Mouse (Mus musculus) MEL (cell line): ENCODE results near the gene Rnf157. TPM values are rescaled to one million over a fixed set of nuclear protein-coding genes. Genes with fewer than 3 reads are reported as not detected.

ENCODE experiments used
- DNase-seq: peaks from one replicate; pipeline ENCODE4 v3.0.0; 2011; ENCODE audit warnings: low read depth, low spot score
- H3K27ac ChIP-seq: 2 replicates; pipeline ENCODE4 v1.5.1; 2012; ENCODE audit warnings: low read depth, mild to moderate bottlenecking, control low read depth, low read length, moderate library complexity; ENCODE audit not compliant: control insufficient read depth
- H3K27me3 ChIP-seq, 2 experiments: fragments of 150-350 bp in 1 of 2; sonication (generic) in 1 of 2; 2 replicates each; pipeline ENCODE4 v1.6.1; 2012; ENCODE audit warnings: low read length in 2 of 2, mild to moderate bottlenecking in 2 of 2, improper control_type of control experiment in 1 of 2, moderate library complexity in 1 of 2; ENCODE audit not compliant: insufficient read depth in 2 of 2, control insufficient read depth in 1 of 2
- H3K36me3 ChIP-seq, 2 experiments: 2 replicates each; pipeline ENCODE4 v1.6.1; 2012 to 2014; ENCODE audit warnings: low read length in 2 of 2, improper control_type of control experiment in 1 of 2, inconsistent platforms in 1 of 2, mild to moderate bottlenecking in 1 of 2; ENCODE audit not compliant: insufficient read depth in 2 of 2, control insufficient read depth in 1 of 2
- H3K4me1 ChIP-seq, 2 experiments: fragments of 150-350 bp in 1 of 2; sonication (generic) in 1 of 2; 2 replicates each; pipeline ENCODE4 v1.6.1; 2012; ENCODE audit warnings: low read length in 2 of 2, improper control_type of control experiment in 1 of 2, mild to moderate bottlenecking in 1 of 2; ENCODE audit not compliant: insufficient read depth in 2 of 2, control insufficient read depth in 1 of 2
- H3K4me3 ChIP-seq, 2 experiments: fragments of 150-350 bp in 1 of 2; sonication (generic) in 1 of 2; 2 replicates each; pipeline ENCODE4 v1.5.1; 2012; ENCODE audit warnings: low read depth in 2 of 2, low read length in 2 of 2, mild to moderate bottlenecking in 2 of 2, moderate library complexity in 2 of 2, control low read depth in 1 of 2, improper control_type of control experiment in 1 of 2; ENCODE audit not compliant: control insufficient read depth in 1 of 2, insufficient read depth in 1 of 2
- H3K79me2 ChIP-seq: 2 replicates; pipeline ENCODE4 v1.6.1; 2012; ENCODE audit warnings: mild to moderate bottlenecking, low read length, moderate library complexity; ENCODE audit not compliant: control insufficient read depth, poor library complexity, insufficient read depth
- H3K9ac ChIP-seq: 2 replicates; pipeline ENCODE4 v1.6.1; 2012; ENCODE audit warnings: low read depth, mild to moderate bottlenecking, control low read depth, low read length, moderate library complexity; ENCODE audit not compliant: control insufficient read depth, poor library complexity, severe bottlenecking
- H3K9me3 ChIP-seq: fragments of 150-350 bp; sonication (generic); replicated peaks from 2 replicates; pipeline ENCODE4 v1.6.1; 2012; ENCODE audit warnings: mild to moderate bottlenecking, low read length, improper control_type of control experiment, moderate library complexity; ENCODE audit not compliant: insufficient read depth
- ELF1 ChIP-seq: IDR thresholded peaks from 2 replicates; pipeline ENCODE4 v1.6.1; 2014; ENCODE audit warnings: low read depth, mild to moderate bottlenecking, inconsistent platforms, low read length, improper control_type of control experiment, moderate library complexity
- EP300 ChIP-seq, 2 experiments: IDR thresholded peaks; 2 replicates each; pipeline ENCODE4 v1.6.1; 2011; ENCODE audit warnings: improper control_type of control experiment in 2 of 2, low read length in 2 of 2, low read depth in 1 of 2, mild to moderate bottlenecking in 1 of 2
- HCFC1 ChIP-seq: IDR thresholded peaks from 2 replicates; pipeline ENCODE4 v1.6.1; 2012; ENCODE audit warnings: low read depth, mild to moderate bottlenecking, inconsistent platforms, low read length, improper control_type of control experiment, moderate library complexity
- JUND ChIP-seq: IDR thresholded peaks from 2 replicates; pipeline ENCODE4 v1.6.1; 2011; ENCODE audit warnings: low read depth, mild to moderate bottlenecking, improper control_type of control experiment, low read length
- KAT2A ChIP-seq: conservative IDR thresholded peaks from 2 replicates; pipeline ENCODE4 v1.6.1; 2012; ENCODE audit warnings: low read depth, low read length, improper control_type of control experiment, inconsistent platforms
- MAFK ChIP-seq: IDR thresholded peaks from 2 replicates; pipeline ENCODE4 v1.6.1; 2011; ENCODE audit warnings: low read depth, mild to moderate bottlenecking, low read length, improper control_type of control experiment, borderline replicate concordance
- MAX ChIP-seq: IDR thresholded peaks from 2 replicates; pipeline ENCODE4 v1.6.1; 2011; ENCODE audit warnings: low read length, improper control_type of control experiment
- MEF2A ChIP-seq: IDR thresholded peaks from 2 replicates; pipeline ENCODE4 v1.6.1; 2014; ENCODE audit warnings: low read depth, mild to moderate bottlenecking, inconsistent platforms, low read length, improper control_type of control experiment; ENCODE audit not compliant: poor library complexity, insufficient replicate concordance, severe bottlenecking; ENCODE audit errors: extremely low read depth
- MXI1 ChIP-seq: IDR thresholded peaks from 2 replicates; pipeline ENCODE4 v1.6.1; 2011; ENCODE audit warnings: mild to moderate bottlenecking, low read depth, low read length, improper control_type of control experiment
- POLR2A ChIP-seq, 2 experiments: IDR thresholded peaks; 2 replicates each; pipeline ENCODE4 v1.6.1; 2011 to 2012; ENCODE audit warnings: low read length in 2 of 2, mild to moderate bottlenecking in 2 of 2, control low read depth in 1 of 2, improper control_type of control experiment in 1 of 2, low read depth in 1 of 2, moderate library complexity in 1 of 2; ENCODE audit not compliant: control insufficient read depth in 1 of 2, insufficient read depth in 1 of 2, poor library complexity in 1 of 2
- POLR2AphosphoS2 ChIP-seq: IDR thresholded peaks from 2 replicates; pipeline ENCODE4 v1.6.1; 2011; ENCODE audit warnings: low read length, improper control_type of control experiment
- RCOR1 ChIP-seq: IDR thresholded peaks from 2 replicates; pipeline ENCODE4 v1.6.1; 2012; ENCODE audit warnings: low read depth, mild to moderate bottlenecking, inconsistent platforms, low read length, improper control_type of control experiment
- SIN3A ChIP-seq: IDR thresholded peaks from 2 replicates; pipeline ENCODE4 v1.6.1; 2012; ENCODE audit warnings: low read length, improper control_type of control experiment, inconsistent platforms
- SMC3 ChIP-seq: IDR thresholded peaks from 2 replicates; pipeline ENCODE4 v1.6.1; 2011; ENCODE audit warnings: low read depth, low read length, improper control_type of control experiment
- TAL1 ChIP-seq: IDR thresholded peaks from 2 replicates; pipeline ENCODE4 v1.6.1; 2012; ENCODE audit warnings: mild to moderate bottlenecking, inconsistent platforms, low read length, moderate library complexity, mixed read lengths
- TCF12 ChIP-seq: IDR thresholded peaks from 2 replicates; pipeline ENCODE4 v1.6.1; 2014; ENCODE audit warnings: low read depth, mild to moderate bottlenecking, inconsistent platforms, low read length, improper control_type of control experiment, moderate library complexity
- UBTF ChIP-seq: IDR thresholded peaks from 2 replicates; pipeline ENCODE4 v1.6.1; 2012; ENCODE audit warnings: low read depth, mild to moderate bottlenecking, inconsistent platforms, low read length, improper control_type of control experiment, moderate library complexity, borderline replicate concordance; ENCODE audit not compliant: insufficient read depth
- USF2 ChIP-seq, 2 experiments: IDR thresholded peaks; 2 replicates each; pipeline ENCODE4 v1.6.1; 2011 to 2012; ENCODE audit warnings: improper control_type of control experiment in 2 of 2, low read length in 2 of 2, borderline replicate concordance in 1 of 2, inconsistent platforms in 1 of 2, low read depth in 1 of 2, mild to moderate bottlenecking in 1 of 2; ENCODE audit not compliant: insufficient read depth in 1 of 2
- ZC3H11A ChIP-seq: IDR thresholded peaks from 2 replicates; pipeline ENCODE4 v1.6.1; 2012; ENCODE audit warnings: low read depth, mild to moderate bottlenecking, inconsistent platforms, low read length, improper control_type of control experiment
- ZKSCAN1 ChIP-seq: IDR thresholded peaks from 2 replicates; pipeline ENCODE4 v1.6.1; 2012; ENCODE audit warnings: low read depth, mild to moderate bottlenecking, inconsistent platforms, low read length, improper control_type of control experiment, moderate library complexity
- ZMIZ1 ChIP-seq: IDR thresholded peaks from 2 replicates; pipeline ENCODE4 v1.6.1; 2012; ENCODE audit warnings: low read depth, mild to moderate bottlenecking, inconsistent platforms, low read length, improper control_type of control experiment, moderate library complexity
- polyA plus RNA-seq, 2 experiments: library from polyadenylated mRNA; stranded (reverse) in 1 of 2; unstranded in 1 of 2; fragments of >175 nt in 1 of 2; fragments of >200 nt in 1 of 2; gene quantifications; 2 replicates each; pipeline versions ENCODE4 v1.2.1 to v1.2.4; 2012; ENCODE audit warnings: low replicate concordance in 2 of 2, low read depth in 1 of 2; ENCODE audit not compliant: insufficient read length in 2 of 2, insufficient read depth in 1 of 2, missing spikeins in 1 of 2
- total RNA-seq: library from RNA; depleted of rRNA; stranded (reverse); fragments of 300-350 nt; gene quantifications from 2 replicates; pipeline ENCODE4 v1.2.3, GENCODE M21; 2012

The Rnf157 gene
- total and polyA plus RNA-seq, 3 experiments, result 7.5 to 10.9 TPM; not detected in 1

DNA sequence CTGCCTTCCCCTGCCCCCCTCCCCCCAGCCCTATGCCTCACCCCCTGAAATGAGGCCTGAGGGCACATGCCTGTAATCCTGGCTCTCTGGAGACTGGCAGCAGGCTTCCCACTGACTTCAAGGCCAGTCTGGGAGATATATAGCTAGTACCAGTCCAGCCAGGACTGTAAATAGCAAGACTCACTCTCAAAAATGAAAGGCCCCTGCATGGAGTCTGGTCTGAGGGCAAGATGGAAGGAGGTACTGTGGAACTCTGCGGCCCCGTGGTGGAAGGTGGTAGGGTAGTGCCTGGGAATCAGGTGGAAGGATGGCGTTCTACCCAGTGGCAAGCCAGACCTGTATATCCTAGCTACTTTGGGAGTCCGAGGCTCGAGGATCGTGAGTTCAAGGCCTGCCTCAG is 31.1 kb upstream of the Rnf157 start:
- Histone ChIP-seq H3K27me3 (no peaks in the 10 kb centered on the region), H3K79me2 (no peaks in the 10 kb centered on the region), H3K4me3 (no peak overlapping the region), H3K9ac (no peak overlapping the region), H3K9me3 (no peaks in the 10 kb centered on the region), H3K27ac (no peak overlapping the region), H3K36me3 (no peaks in the 10 kb centered on the region; a peak in 1 of 4 replicates), H3K4me1 (0 out of 4 replicates have a peak, but pooled peaks cover 0 to 3% of the 10 kb centered on the region in 2 experiments)
- TF ChIP-seq MXI1 (no peak), ZKSCAN1 (no peak), KAT2A (no peak), TCF12 (no peak), ZC3H11A (no peak), UBTF (no peak), ZMIZ1 (no peak), EP300 (IDR thresholded peaks at IDR 0.05; ENCODE audit: low read depth in 1 of 2, low read length in 2 of 2) (no peak), MAX (no peak), USF2 (IDR thresholded peaks at IDR 0.05; ENCODE audit: borderline replicate concordance in 1 of 2, insufficient read depth in 1 of 2, low read depth in 1 of 2, low read length in 2 of 2) (no peak), JUND (no peak)
- DNase-seq, result no peak

DNA sequence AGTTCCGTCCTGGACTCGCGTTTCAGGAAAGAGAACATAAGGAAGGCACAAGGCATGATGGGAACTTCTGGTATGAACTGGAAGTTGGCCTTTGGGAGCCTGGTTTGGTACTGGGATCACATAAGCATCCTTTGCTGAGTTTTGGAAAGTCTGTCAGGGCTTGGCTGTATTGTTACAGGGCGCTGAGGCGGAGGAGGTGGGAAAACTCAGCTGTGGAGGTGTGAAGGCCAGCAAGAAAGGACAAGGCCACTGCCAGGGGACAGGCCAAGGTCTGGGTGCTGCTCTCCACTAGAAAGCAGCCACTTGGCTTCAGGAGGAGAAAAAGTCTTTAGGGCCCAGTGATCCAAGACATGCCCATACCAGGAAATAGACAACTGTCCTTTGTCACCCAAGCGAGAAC is 30.5 kb upstream of the Rnf157 start:
- DNase-seq, result no peak
- no peaks in the 10 kb centered on the region for H3K27me3 ChIP-seq
- TF ChIP-seq SMC3 (no peak), MEF2A (no peak), USF2 (IDR thresholded peaks at IDR 0.05; ENCODE audit: borderline replicate concordance in 1 of 2, insufficient read depth in 1 of 2, low read depth in 1 of 2, low read length in 2 of 2) (no peak), UBTF (no peak), MAFK (no peak), SIN3A (no peak), HCFC1 (no peak), MXI1 (no peak), RCOR1 (no peak), MAX (no peak), ELF1 (no peak), POLR2AphosphoS2 (no peak), ZC3H11A (no peak), POLR2A (IDR thresholded peaks at IDR 0.05; ENCODE audit: control insufficient read depth in 1 of 2, insufficient read depth in 1 of 2, low read depth in 1 of 2, low read length in 2 of 2, poor library complexity in 1 of 2) (no peak), EP300 (IDR thresholded peaks at IDR 0.05; ENCODE audit: low read depth in 1 of 2, low read length in 2 of 2) (no peak), TCF12 (no peak), TAL1 (no peak)
- TF ChIP-seq, all 39 proteins: peak for 0
- Histone ChIP-seq H3K79me2 (no peaks in the 10 kb centered on the region), H3K27ac (no peak overlapping the region), H3K4me1 (0 out of 4 replicates have a peak, but pooled peaks cover 0 to 3% of the 10 kb centered on the region in 2 experiments), H3K9ac (no peak overlapping the region), H3K4me3 (no peak overlapping the region), H3K36me3 (no peaks in the 10 kb centered on the region; a peak in 1 of 4 replicates), H3K9me3 (no peaks in the 10 kb centered on the region)
